Mouse (Mus musculus) E14TG2a.4 (cell line): Measurements from ENCODE around the gene Celf1.
"Not testable (repeated sequence)": the region's sequence is repeated elsewhere in the genome, so short reads cannot be mapped to it uniquely, and the experiment has no call there.

ENCODE experiments used
- H3K27me3 ChIP-seq: 2 replicates; pipeline ENCODE4 v1.6.1; 2014; ENCODE audit warnings: low read length, control low read depth; ENCODE audit not compliant: insufficient read depth
- H3K36me3 ChIP-seq: 2 replicates; pipeline ENCODE4 v1.6.1; 2014; ENCODE audit warnings: low read length, control low read depth; ENCODE audit not compliant: insufficient read depth
- H3K4me1 ChIP-seq: replicated peaks from 2 replicates; pipeline ENCODE4 v1.6.1; 2014; ENCODE audit warnings: low read depth, low read length, control low read depth
- H3K4me3 ChIP-seq: replicated peaks from 2 replicates; pipeline ENCODE4 v1.5.1; 2014; ENCODE audit warnings: mild to moderate bottlenecking, low read length
- H3K9me3 ChIP-seq: 2 replicates; pipeline ENCODE4 v1.6.1; 2014; ENCODE audit warnings: low read length, control low read depth
- CTCF ChIP-seq: conservative IDR thresholded peaks from 2 replicates; pipeline ENCODE4 v1.5.1; 2014; ENCODE audit warnings: low read length
- NANOG ChIP-seq: IDR thresholded peaks from 2 replicates; pipeline ENCODE4 v1.6.1; 2014; ENCODE audit warnings: borderline replicate concordance, low read length, mixed read lengths
- POU5F1 ChIP-seq: IDR thresholded peaks from 2 replicates; pipeline ENCODE4 v1.6.1; 2014; ENCODE audit warnings: low read length, borderline replicate concordance

Celf1 gene

GRCm38 (mm10) chr2:90976590-90976989 is 36.4 kb downstream of the Celf1 start:
- H3K4me3 ChIP-seq, result no peak overlapping the region
- H3K27me3 ChIP-seq, result no peaks in the 10 kb centered on the region
- peaks cover 39% of the 10 kb centered on the region for H3K36me3 ChIP-seq
- no peaks in the 10 kb centered on the region for H3K9me3 ChIP-seq
- no peak for TF ChIP-seq NANOG
- TF ChIP-seq CTCF, result no peak
- no peak for TF ChIP-seq POU5F1
- peaks cover 65% of the 10 kb centered on the region for H3K4me1 ChIP-seq

GRCm38 (mm10) chr2:90977291-90977690 is 37.1 kb downstream of the Celf1 start:
- Histone ChIP-seq H3K4me3 (no peak overlapping the region), H3K36me3 (peaks cover 32% of the 10 kb centered on the region), H3K9me3 (no peaks in the 10 kb centered on the region), H3K4me1 (peaks cover 70% of the 10 kb centered on the region), H3K27me3 (no peaks in the 10 kb centered on the region)
- TF ChIP-seq CTCF (no peak), POU5F1 (no peak), NANOG (no peak)

GRCm38 (mm10) chr2:90986055-90986454 is 45.9 kb downstream of the Celf1 start:
- no peaks in the 10 kb centered on the region for H3K27me3 ChIP-seq
- H3K4me3 ChIP-seq, result no peak overlapping the region
- TF ChIP-seq CTCF, result no peak
- TF ChIP-seq NANOG, result no peak
- H3K36me3 ChIP-seq, result peaks cover 22% of the 10 kb centered on the region
- no peaks in the 10 kb centered on the region for H3K9me3 ChIP-seq
- peaks cover 37% of the 10 kb centered on the region for H3K4me1 ChIP-seq

GRCm38 (mm10) chr2:91008536-91008935 is 68.4 kb downstream of the Celf1 start:
- no peaks in the 10 kb centered on the region for H3K27me3 ChIP-seq

GRCm38 (mm10) chr2:91013881-91014280 is 73.7 kb downstream of the Celf1 start:
- TF ChIP-seq POU5F1 (no peak), CTCF (no peak), NANOG (no peak)
- H3K9me3 ChIP-seq, result no peaks in the 10 kb centered on the region
- no peak overlapping the region for H3K4me3 ChIP-seq
- peaks cover 96% of the 10 kb centered on the region for H3K36me3 ChIP-seq
- H3K27me3 ChIP-seq, result no peaks in the 10 kb centered on the region
- H3K4me1 ChIP-seq, result peaks cover 48% of the 10 kb centered on the region

More at GRCm38 (mm10) chr2:91008536-91008935, 68.4 kb downstream of the Celf1 start:
- Histone ChIP-seq H3K4me3 (no peak overlapping the region), H3K36me3 (peaks cover 96% of the 10 kb centered on the region), H3K9me3 (no peaks in the 10 kb centered on the region), H3K4me1 (peaks cover 10% of the 10 kb centered on the region; the same call in 1 of the 2 replicates)
- TF ChIP-seq POU5F1 (no peak), NANOG (no peak), CTCF (no peak)

GRCm38 (mm10) chr2:91015386-91015785 is 75.2 kb downstream of the Celf1 start:
- Histone ChIP-seq H3K4me3 (no peak overlapping the region), H3K4me1 (peaks cover 56% of the 10 kb centered on the region), H3K9me3 (no peaks in the 10 kb centered on the region), H3K27me3 (no peaks in the 10 kb centered on the region), H3K36me3 (peaks cover 90% of the 10 kb centered on the region)
- TF ChIP-seq NANOG (no peak), POU5F1 (no peak), CTCF (no peak)

GRCm38 (mm10) chr2:91018061-91018788 is 78.0 kb downstream of the Celf1 start:
- no peaks in the 10 kb centered on the region for H3K27me3 ChIP-seq
- no peaks in the 10 kb centered on the region for H3K9me3 ChIP-seq
- no peak overlapping the region for H3K4me3 ChIP-seq
- peaks cover 67% of the 10 kb centered on the region for H3K36me3 ChIP-seq
- TF ChIP-seq NANOG, result no peak
- TF ChIP-seq CTCF, result peak; percentile 22; the same call in 1 of the 2 replicates
- TF ChIP-seq POU5F1, result no peak
- peaks cover 57% of the 10 kb centered on the region for H3K4me1 ChIP-seq

- no peaks in the 10 kb centered on the region for H3K27me3 ChIP-seq
- H3K36me3 ChIP-seq, result peaks cover 50% of the 10 kb centered on the region
- H3K4me3 ChIP-seq, result no peak overlapping the region
- no peaks in the 10 kb centered on the region for H3K9me3 ChIP-seq
- H3K4me1 ChIP-seq, result peaks cover 74% of the 10 kb centered on the region
- TF ChIP-seq POU5F1 (no peak), CTCF (no peak), NANOG (no peak)
Observed at GRCm38 (mm10) chr2:91019911-91020310, 79.7 kb downstream of the Celf1 start.

- not testable (repeated sequence) for H3K9me3 ChIP-seq, H3K27me3 ChIP-seq, H3K4me3 ChIP-seq
- peaks cover 26% of the 10 kb centered on the region for H3K36me3 ChIP-seq
- H3K4me1 ChIP-seq, result peaks cover 60% of the 10 kb centered on the region
Observed at GRCm38 (mm10) chr2:91022266-91022665, 82.1 kb downstream of the Celf1 start.
